Mouse (Mus musculus): ENCODE measurements around the gene Tbcel. TPM values are rescaled to one million over a fixed set of nuclear protein-coding genes. Genes with fewer than 3 reads are reported as not detected.

The Tbcel gene
- polyA plus RNA-seq, 1 experiment from 2014 or later, result 10.8 TPM

GRCm38 (mm10) chr9:42413345-42413744 is 94.3 kb downstream of the Tbcel start:
- 86% methylated on average over 12 of the region's 12 CpGs for WGBS (ENCODE audit: insufficient replicate concordance)
- H3K27me3 ChIP-seq, result no peaks in the 10 kb centered on the region
- H3K4me2 ChIP-seq, result no peak overlapping the region
- no peak overlapping the region for H3K27ac ChIP-seq
- ATAC-seq (ENCODE audit: low read depth) (no peak), DNase-seq (no peak)
- peaks cover 3% of the 10 kb centered on the region for H3K4me1 ChIP-seq (replicated peaks)
- H3K9ac ChIP-seq, result no peak overlapping the region
- H3K36me3 ChIP-seq, result peaks cover 53% of the 10 kb centered on the region
- no peaks in the 10 kb centered on the region for H3K9me3 ChIP-seq (replicated peaks)
- H3K4me3 ChIP-seq (replicated peaks), result no peak overlapping the region

GRCm38 (mm10) chr9:42411296-42411695 is 96.3 kb downstream of the Tbcel start:
- Histone ChIP-seq H3K4me3 (replicated peaks) (no peak overlapping the region), H3K27ac (no peak overlapping the region), H3K9ac (no peak overlapping the region), H3K36me3 (peaks cover 38% of the 10 kb centered on the region), H3K4me2 (no peak overlapping the region), H3K27me3 (no peaks in the 10 kb centered on the region; the same call in 1 of the 2 replicates), H3K4me1 (replicated peaks) (peaks cover 3% of the 10 kb centered on the region), H3K9me3 (replicated peaks) (no peaks in the 10 kb centered on the region)
- 73% methylated on average over 6 of the region's 6 CpGs for WGBS (ENCODE audit: insufficient replicate concordance)
- ATAC-seq (ENCODE audit: low read depth), result 0 out of 2 replicates have a peak, but pooled peaks have one; percentile 36
- no peak for DNase-seq

GRCm38 (mm10) chr9:42405736-42406135 is 101.9 kb downstream of the Tbcel start:
- Histone ChIP-seq H3K4me2 (no peak overlapping the region), H3K9me3 (replicated peaks) (no peaks in the 10 kb centered on the region), H3K27me3 (no peaks in the 10 kb centered on the region; the same call in 1 of the 2 replicates), H3K9ac (no peak overlapping the region), H3K4me1 (replicated peaks) (no peaks in the 10 kb centered on the region), H3K4me3 (replicated peaks) (no peak overlapping the region), H3K36me3 (no peaks in the 10 kb centered on the region), H3K27ac (no peak overlapping the region)
- WGBS (ENCODE audit: insufficient replicate concordance), result 57% methylated on average over 4 of the region's 4 CpGs
- ATAC-seq (ENCODE audit: low read depth), result no peak
- DNase-seq, result no peak

DNA sequence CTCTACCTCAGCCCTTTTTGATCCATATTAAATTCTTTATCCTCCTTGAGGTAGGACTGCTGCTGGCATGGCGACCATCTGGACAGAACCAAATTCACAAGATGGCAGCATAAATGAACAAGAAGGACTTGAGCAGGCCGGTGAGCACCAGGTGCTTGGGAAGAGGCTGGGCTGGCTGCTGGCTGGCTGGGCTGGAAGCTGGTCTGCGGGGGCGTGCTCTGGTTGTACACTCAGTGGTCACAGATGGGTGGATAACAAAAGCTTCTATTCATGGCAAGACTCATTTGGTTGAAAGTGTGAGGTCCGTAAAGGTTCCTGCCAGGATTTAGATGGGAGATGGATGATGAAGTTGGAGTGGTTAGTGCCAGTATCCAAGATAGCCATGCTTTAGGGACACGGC is 106.1 kb downstream of the Tbcel start:
- Histone ChIP-seq H3K4me2 (no peak overlapping the region), H3K36me3 (no peaks in the 10 kb centered on the region), H3K27me3 (0 out of 2 replicates have a peak, but pooled peaks cover 3% of the 10 kb centered on the region), H3K9ac (no peak overlapping the region), H3K9me3 (replicated peaks) (no peaks in the 10 kb centered on the region), H3K4me3 (replicated peaks) (no peak overlapping the region), H3K4me1 (replicated peaks) (no peaks in the 10 kb centered on the region), H3K27ac (no peak overlapping the region)
- WGBS (ENCODE audit: insufficient replicate concordance), result 78% methylated on average over 6 of the region's 6 CpGs
- DNase-seq, result no peak
- ATAC-seq (ENCODE audit: low read depth), result no peak

DNA sequence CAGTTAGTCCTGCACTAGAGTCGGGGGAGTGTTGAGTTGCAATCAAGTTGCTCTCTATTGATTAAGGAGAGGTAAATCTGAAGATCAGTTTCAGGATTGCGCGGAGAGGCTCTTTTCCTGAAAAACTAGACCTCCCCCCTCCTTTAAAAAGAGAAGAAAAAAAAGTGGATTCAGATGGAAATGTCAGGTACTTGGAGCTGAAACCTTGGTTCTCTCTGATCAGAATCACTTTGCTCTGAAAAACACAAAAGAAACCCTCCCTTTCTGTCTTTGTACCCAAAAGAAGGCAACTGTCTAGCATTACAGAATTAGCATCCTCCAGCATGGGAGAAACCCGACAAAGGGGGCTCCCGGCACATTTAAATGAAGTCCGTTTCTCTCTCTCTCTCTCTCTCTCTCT is 107.8 kb downstream of the Tbcel start, which contains the start of gene Tecta:
Gene Tecta (minus strand): TSS at position 101 of the 400 bp plus-strand sequence.
- peaks cover 3% of the 10 kb centered on the region; the same call in 1 of the 2 replicates for H3K27me3 ChIP-seq
- DNase-seq (no peak), ATAC-seq (ENCODE audit: low read depth) (no peak)
- H3K9ac ChIP-seq, result no peak within 1 kb of the TSS
- no peaks in the 10 kb centered on the region for H3K9me3 ChIP-seq (replicated peaks)
- H3K36me3 ChIP-seq, result no peaks in the 10 kb centered on the region
- 77% methylated on average over 6 of the region's 6 CpGs for WGBS (ENCODE audit: insufficient replicate concordance)
- H3K4me1 ChIP-seq (replicated peaks), result no peaks in the 10 kb centered on the region
- H3K4me3 ChIP-seq (replicated peaks), result no peak within 1 kb of the TSS
- H3K27ac ChIP-seq, result no peak within 1 kb of the TSS
- no peak within 1 kb of the TSS for H3K4me2 ChIP-seq

GRCm38 (mm10) chr9:42396141-42396540 is 111.5 kb downstream of the Tbcel start:
- Histone ChIP-seq H3K9ac (no peak overlapping the region), H3K4me2 (no peak overlapping the region), H3K27ac (no peak overlapping the region), H3K27me3 (peaks cover 3% of the 10 kb centered on the region; the same call in 1 of the 2 replicates), H3K4me3 (replicated peaks) (no peak overlapping the region), H3K9me3 (replicated peaks) (no peaks in the 10 kb centered on the region), H3K4me1 (replicated peaks) (no peaks in the 10 kb centered on the region), H3K36me3 (no peaks in the 10 kb centered on the region)
- ATAC-seq (ENCODE audit: low read depth), result no peak
- WGBS (ENCODE audit: insufficient replicate concordance), result 36% methylated on average over 2 of the region's 2 CpGs
- DNase-seq, result no peak

- Histone ChIP-seq H3K4me2 (no peak overlapping the region), H3K9ac (no peak overlapping the region), H3K9me3 (replicated peaks) (no peaks in the 10 kb centered on the region), H3K27ac (no peak overlapping the region), H3K4me1 (replicated peaks) (no peaks in the 10 kb centered on the region), H3K4me3 (replicated peaks) (no peak overlapping the region), H3K36me3 (no peaks in the 10 kb centered on the region), H3K27me3 (peaks cover 3% of the 10 kb centered on the region; the same call in 1 of the 2 replicates)
- DNase-seq (no peak), ATAC-seq (ENCODE audit: low read depth) (no peak)
- WGBS (ENCODE audit: insufficient replicate concordance), result 74% methylated on average over 6 of the region's 6 CpGs
Observed at GRCm38 (mm10) chr9:42394903-42395302, 112.7 kb downstream of the Tbcel start.

GRCm38 (mm10) chr9:42394321-42394720 is 113.3 kb downstream of the Tbcel start:
- Histone ChIP-seq H3K9ac (no peak overlapping the region), H3K9me3 (replicated peaks) (no peaks in the 10 kb centered on the region), H3K4me1 (replicated peaks) (no peaks in the 10 kb centered on the region), H3K4me3 (replicated peaks) (no peak overlapping the region), H3K27ac (no peak overlapping the region), H3K36me3 (no peaks in the 10 kb centered on the region), H3K27me3 (peaks cover 3% of the 10 kb centered on the region; the same call in 1 of the 2 replicates), H3K4me2 (no peak overlapping the region)
- ATAC-seq (ENCODE audit: low read depth), result no peak
- no peak for DNase-seq
- WGBS (ENCODE audit: insufficient replicate concordance), result 73% methylated on average over 8 of the region's 8 CpGs

DNA sequence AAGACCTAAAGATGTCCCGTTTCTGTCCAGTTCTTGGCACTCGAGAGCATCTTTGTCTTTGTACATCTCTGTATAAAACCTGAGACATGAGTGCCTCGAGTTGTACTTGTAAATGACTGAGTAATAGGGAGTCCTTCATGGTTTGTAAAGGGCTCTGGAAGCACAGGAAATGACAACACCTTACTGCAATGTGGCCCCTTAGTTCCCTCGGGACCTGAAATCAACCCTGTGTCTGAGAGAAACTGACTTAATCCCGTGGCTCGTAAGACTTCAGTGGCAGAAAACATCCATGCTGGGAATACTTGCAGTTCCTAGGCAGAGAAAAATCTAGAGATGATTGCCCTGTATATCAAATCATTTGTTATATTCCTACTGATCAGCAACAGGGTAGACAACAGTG is 114.7 kb downstream of the Tbcel start:
- Histone ChIP-seq H3K27me3 (peaks cover 3% of the 10 kb centered on the region; the same call in 1 of the 2 replicates), H3K36me3 (no peaks in the 10 kb centered on the region), H3K9ac (no peak overlapping the region), H3K4me2 (no peak overlapping the region), H3K4me3 (replicated peaks) (no peak overlapping the region), H3K4me1 (replicated peaks) (no peaks in the 10 kb centered on the region), H3K27ac (no peak overlapping the region), H3K9me3 (replicated peaks) (no peaks in the 10 kb centered on the region)
- 39% methylated on average over 6 of the region's 6 CpGs for WGBS (ENCODE audit: insufficient replicate concordance)
- no peak for ATAC-seq (ENCODE audit: low read depth)
- no peak for DNase-seq

DNA sequence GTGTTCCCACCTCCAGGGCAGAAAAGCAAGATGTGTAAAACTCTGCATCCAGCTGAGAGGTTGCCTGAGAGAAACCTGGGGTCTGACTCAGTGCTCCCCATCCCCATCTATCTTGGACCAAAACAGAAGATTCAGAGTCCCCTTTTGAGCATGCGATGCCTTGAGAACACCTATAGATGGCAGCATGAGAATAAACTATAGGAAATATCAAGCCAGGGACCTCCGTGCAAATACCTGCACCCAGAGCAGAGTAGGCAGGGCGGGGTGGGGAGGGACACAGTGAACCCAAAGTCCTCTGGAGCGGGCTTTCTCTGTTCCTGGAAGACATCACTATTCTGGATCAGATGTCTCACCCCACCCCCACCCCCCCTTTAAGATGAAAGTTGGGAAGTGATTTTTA is 119.1 kb downstream of the Tbcel start:
- H3K9me3 ChIP-seq (replicated peaks), result no peaks in the 10 kb centered on the region
- DNase-seq, result no peak
- ATAC-seq (ENCODE audit: low read depth), result no peak
- no peaks in the 10 kb centered on the region for H3K36me3 ChIP-seq
- H3K4me1 ChIP-seq (replicated peaks), result no peaks in the 10 kb centered on the region
- 34% methylated on average over 4 of the region's 4 CpGs for WGBS (ENCODE audit: insufficient replicate concordance)
- H3K4me2 ChIP-seq, result no peak overlapping the region
- H3K4me3 ChIP-seq (replicated peaks), result no peak overlapping the region
- no peak overlapping the region for H3K27ac ChIP-seq
- no peaks in the 10 kb centered on the region for H3K27me3 ChIP-seq
- no peak overlapping the region for H3K9ac ChIP-seq

GRCm38 (mm10) chr9:42387038-42387437 is 120.6 kb downstream of the Tbcel start:
- no peaks in the 10 kb centered on the region for H3K27me3 ChIP-seq
- H3K4me1 ChIP-seq (replicated peaks), result no peaks in the 10 kb centered on the region
- no peak overlapping the region for H3K9ac ChIP-seq
- no peak overlapping the region for H3K4me2 ChIP-seq
- no peak overlapping the region for H3K4me3 ChIP-seq (replicated peaks)
- no peak for ATAC-seq (ENCODE audit: low read depth)
- DNase-seq, result no peak
- H3K36me3 ChIP-seq, result no peaks in the 10 kb centered on the region
- WGBS (ENCODE audit: insufficient replicate concordance), result 49% methylated on average over 8 of the region's 8 CpGs
- no peaks in the 10 kb centered on the region for H3K9me3 ChIP-seq (replicated peaks)
- H3K27ac ChIP-seq, result no peak overlapping the region

DNA sequence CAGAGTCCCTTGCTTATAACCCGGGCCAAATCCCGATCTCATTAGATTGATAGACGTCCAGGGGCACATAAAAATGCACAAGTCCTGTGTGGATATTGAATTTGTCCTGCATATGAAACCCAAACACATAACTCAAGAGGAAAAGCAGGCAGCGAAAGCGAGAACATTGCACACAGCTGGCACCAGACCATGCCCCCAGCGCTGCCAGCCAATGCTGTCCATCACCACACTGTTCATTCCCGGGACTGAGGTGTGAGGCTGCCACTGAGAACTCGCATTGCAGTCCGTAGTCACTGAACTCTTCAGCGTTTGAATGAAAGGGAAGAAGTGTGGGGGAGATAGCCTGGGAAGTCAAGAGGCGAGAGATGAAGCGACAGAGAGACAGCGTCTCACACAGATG is 122.0 kb downstream of the Tbcel start:
- H3K4me1 ChIP-seq (replicated peaks), result no peaks in the 10 kb centered on the region
- WGBS (ENCODE audit: insufficient replicate concordance), result 69% methylated on average over 13 of the region's 13 CpGs
- no peak for DNase-seq
- H3K4me2 ChIP-seq, result no peak overlapping the region
- H3K27ac ChIP-seq, result no peak overlapping the region
- ATAC-seq (ENCODE audit: low read depth), result no peak
- no peak overlapping the region for H3K4me3 ChIP-seq (replicated peaks)
- H3K9me3 ChIP-seq (replicated peaks), result no peaks in the 10 kb centered on the region
- no peak overlapping the region for H3K9ac ChIP-seq
- no peaks in the 10 kb centered on the region for H3K36me3 ChIP-seq
- H3K27me3 ChIP-seq, result no peaks in the 10 kb centered on the region

Data from liver, embryonic 13.5 days (tissue).